In genomic region chr13:17942338-17942737, GRCm38 (mm10) we compare ENCODE assay signal across 13 mouse cellular contexts. TPM values are rescaled to one million over a fixed set of nuclear protein-coding genes. Genes with fewer than 3 reads are reported as not detected.
DNase-seq lines count a peak whose midpoint lies in the region; ATAC-seq and TF ChIP-seq lines count a peak whose summit lies in the region.
"Had no signal": no experiment of that assay in that cellular context is flagged by ENCODE, and none has a peak within 500 bp of the region (broad histone marks: within the 10 kb centered on the region; RNA-seq: fewer than 3 reads in every experiment).

No protein-coding gene starts in this region.

- no peak overlapping the region for H3K4me2 ChIP-seq in midbrain, embryonic 11.5 days
- peak overlapping the region; percentile 67; the same call in 1 of the 2 replicates for H3K4me2 ChIP-seq in embryonic facial prominence, embryonic 13.5 days
- peak overlapping the region; percentile 67; the same call in 1 of the 2 replicates for H3K4me2 ChIP-seq in limb, embryonic 14.5 days (replicated peaks; ENCODE audit: low read depth, low read length, severe bottlenecking)

- no peak for ATAC-seq in midbrain, embryonic 11.5 days (ENCODE audit: low FRiP score)
- ATAC-seq in embryonic facial prominence, embryonic 13.5 days (ENCODE audit: insufficient number of reproducible peaks, insufficient read depth, low FRiP score, low TSS enrichment, low read depth) = no peak
- ATAC-seq in limb, embryonic 14.5 days (ENCODE audit: low FRiP score, low read depth) = no peak
- ATAC-seq: inflammation-experienced regulatory T-cells, adult 6 months; liver, postnatal 0 days had no signal

- peak overlapping the region; percentile 93; the same call in 1 of the 2 replicates for H3K4me3 ChIP-seq in midbrain, embryonic 10.5 days
- no peak overlapping the region for H3K4me3 ChIP-seq in midbrain, embryonic 11.5 days (ENCODE audit: low read depth, low read length)
- H3K4me3 ChIP-seq in embryonic facial prominence, embryonic 13.5 days = no peak overlapping the region
- H3K4me3 ChIP-seq in limb, embryonic 14.5 days (replicated peaks; ENCODE audit: low read length) = no peak overlapping the region

- H3K9me3 ChIP-seq in midbrain, embryonic 10.5 days (replicated peaks) = no peaks in the 10 kb centered on the region
- no peaks in the 10 kb centered on the region for H3K9me3 ChIP-seq in midbrain, embryonic 11.5 days (ENCODE audit: control insufficient read depth, low read length)
- no peaks in the 10 kb centered on the region for H3K9me3 ChIP-seq in embryonic facial prominence, embryonic 13.5 days
- no peaks in the 10 kb centered on the region for H3K9me3 ChIP-seq in limb, embryonic 14.5 days (ENCODE audit: control insufficient read depth, low read length)
- H3K9me3 ChIP-seq: heart, embryonic 13.5 days had no signal

- H3K9ac ChIP-seq in midbrain, embryonic 11.5 days (ENCODE audit: low read length) = no peak overlapping the region
- H3K9ac ChIP-seq in embryonic facial prominence, embryonic 13.5 days = no peak overlapping the region
- H3K9ac ChIP-seq in limb, embryonic 14.5 days (ENCODE audit: low read depth, low read length, severe bottlenecking) = no peak overlapping the region
- H3K9ac ChIP-seq: liver, postnatal 0 days had no signal

- TF ChIP-seq POLR2A in limb, embryonic 14.5 days (IDR thresholded peaks at IDR 0.05; ENCODE audit: borderline replicate concordance, extremely low read depth, insufficient read depth, insufficient read length) = no peak

- peaks cover 18% of the 10 kb centered on the region for H3K36me3 ChIP-seq in midbrain, embryonic 10.5 days
- no peaks in the 10 kb centered on the region for H3K36me3 ChIP-seq in midbrain, embryonic 11.5 days (ENCODE audit: control insufficient read depth, insufficient read depth, low read length)
- H3K36me3 ChIP-seq in embryonic facial prominence, embryonic 13.5 days = no peaks in the 10 kb centered on the region
- H3K36me3 ChIP-seq in limb, embryonic 14.5 days (ENCODE audit: control insufficient read depth, insufficient read depth, low read length) = no peaks in the 10 kb centered on the region
- H3K36me3 ChIP-seq: heart, embryonic 13.5 days had no signal

- 83% methylated on average over 6 of the region's 6 CpGs for WGBS in midbrain, embryonic 10.5 days
- WGBS in midbrain, embryonic 11.5 days = 76% methylated on average over 6 of the region's 6 CpGs
- WGBS in embryonic facial prominence, embryonic 13.5 days = 47% methylated on average over 6 of the region's 6 CpGs
- 51% methylated on average over 6 of the region's 6 CpGs for WGBS in limb, embryonic 14.5 days

- H3K4me1 ChIP-seq in midbrain, embryonic 10.5 days = peaks cover 20% of the 10 kb centered on the region
- peaks cover 10% of the 10 kb centered on the region for H3K4me1 ChIP-seq in midbrain, embryonic 11.5 days (ENCODE audit: control insufficient read depth, insufficient read depth, low read length)
- H3K4me1 ChIP-seq in embryonic facial prominence, embryonic 13.5 days = peaks cover 12% of the 10 kb centered on the region
- peaks cover 5% of the 10 kb centered on the region; the same call in 1 of the 2 replicates for H3K4me1 ChIP-seq in limb, embryonic 14.5 days (ENCODE audit: control insufficient read depth, insufficient read depth, low read length)

- H3K27ac ChIP-seq in midbrain, embryonic 10.5 days (replicated peaks) = no peak overlapping the region
- no peak overlapping the region for H3K27ac ChIP-seq in midbrain, embryonic 11.5 days (ENCODE audit: low read depth, low read length)
- H3K27ac ChIP-seq in embryonic facial prominence, embryonic 13.5 days = no peak overlapping the region
- H3K27ac ChIP-seq in limb, embryonic 14.5 days (replicated peaks; ENCODE audit: low read depth, low read length) = no peak overlapping the region
- H3K27ac ChIP-seq: heart, embryonic 13.5 days had no signal

- no peaks in the 10 kb centered on the region for H3K27me3 ChIP-seq in midbrain, embryonic 10.5 days (ENCODE audit: low read depth, poor library complexity, severe bottlenecking)
- no peaks in the 10 kb centered on the region for H3K27me3 ChIP-seq in midbrain, embryonic 11.5 days (ENCODE audit: control insufficient read depth, insufficient read depth, low read length)
- no peaks in the 10 kb centered on the region for H3K27me3 ChIP-seq in embryonic facial prominence, embryonic 13.5 days
- no peaks in the 10 kb centered on the region for H3K27me3 ChIP-seq in limb, embryonic 14.5 days (ENCODE audit: control insufficient read depth, insufficient read depth, low read length)
- H3K27me3 ChIP-seq: heart, embryonic 13.5 days had no signal

- DNase-seq in midbrain, embryonic 10.5 days (ENCODE audit: low spot score) = no peak
- DNase-seq in midbrain, embryonic 11.5 days (ENCODE audit: low spot score, missing footprints) = no peak
- DNase-seq in limb, embryonic 14.5 days (ENCODE audit: low spot score) = no peak
- DNase-seq in right cerebral cortex, postnatal 14 days = no peak
- no peak for DNase-seq in right cerebral cortex, postnatal 4 days
- no peak for DNase-seq in T-cell, adult 2 months (ENCODE audit: low spot score)
- DNase-seq: cerebellum, adult 11 months; kidney, postnatal 4 days; liver, postnatal 0 days; thymus, postnatal 36 days had no signal

RNA-seq across cellular contexts. Expression of gene Rala, which starts 1.7 kb away (rescaled TPM):
- 116 and 120 TPM in 2 replicates for polyA plus RNA-seq in midbrain, embryonic 10.5 days (2016; fragmentation: Nextera tagmentation; extraction: Ambion mirVana)
- 137 and 138 TPM in 2 replicates for polyA plus RNA-seq in midbrain, embryonic 11.5 days (2014; fragmentation: Nextera tagmentation; extraction: Ambion mirVana)
- polyA plus RNA-seq in embryonic facial prominence, embryonic 13.5 days (2015; fragmentation: Nextera tagmentation; extraction: Ambion mirVana) = 113 TPM in 2 replicates
- 30.1 and 48.5 TPM in 2 replicates for polyA plus RNA-seq in limb, embryonic 14.5 days (2012; rRNA removed)
- 97.8 and 101 TPM in 2 replicates for polyA plus RNA-seq in limb, embryonic 14.5 days (2014; fragmentation: Nextera tagmentation; extraction: Ambion mirVana)

RNA-seq across cellular contexts. Expression of gene Yae1d1, which starts 50.8 kb away (rescaled TPM):
- 92.5 and 98.8 TPM in 2 replicates for polyA plus RNA-seq in midbrain, embryonic 10.5 days (2016; fragmentation: Nextera tagmentation; extraction: Ambion mirVana)
- 93.0 and 95.7 TPM in 2 replicates for polyA plus RNA-seq in midbrain, embryonic 11.5 days (2014; fragmentation: Nextera tagmentation; extraction: Ambion mirVana)
- polyA plus RNA-seq in embryonic facial prominence, embryonic 13.5 days (2015; fragmentation: Nextera tagmentation; extraction: Ambion mirVana) = 78.2 and 89.5 TPM in 2 replicates
- polyA plus RNA-seq in limb, embryonic 14.5 days (2012; rRNA removed) = 23.4 and 38.4 TPM in 2 replicates
- polyA plus RNA-seq in limb, embryonic 14.5 days (2014; fragmentation: Nextera tagmentation; extraction: Ambion mirVana) = 68.9 and 70.0 TPM in 2 replicates
